Mouse (Mus musculus) kidney, postnatal 14 days (tissue): ENCODE data around the gene Stmn1.

Experiments
- DNase-seq: peaks from one replicate; pipeline ENCODE4 v3.0.0; 2022; ENCODE audit warnings: mixed read lengths

Gene Stmn1

GRCm38 (mm10) chr4:134468215-134468575, at the start of gene Stmn1:
Stmn1 (plus strand) TSS chr4:134468320.
- peak; percentile 97 for DNase-seq

DNA sequence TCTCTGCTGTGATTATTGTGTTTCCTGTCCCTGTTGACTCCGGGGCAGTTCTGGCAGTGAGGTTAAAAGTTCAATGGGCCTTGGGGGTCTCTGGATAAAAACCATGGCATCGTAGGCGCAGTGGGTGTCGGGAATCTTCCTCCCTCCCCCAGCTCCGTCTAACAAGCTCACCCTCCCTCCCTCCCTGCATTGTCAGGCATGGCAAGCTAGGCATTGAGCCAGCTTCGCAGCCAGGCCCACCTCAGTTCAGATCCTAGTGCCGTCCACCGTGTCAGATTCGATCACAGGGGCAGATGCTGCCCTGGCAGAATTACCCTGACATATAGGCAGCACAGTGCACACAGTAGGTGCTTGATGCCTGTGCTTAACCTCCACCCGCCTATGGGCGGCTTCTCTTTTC, 46.1 kb upstream of the Stmn1 start:
- no peak for DNase-seq

- no peak for DNase-seq
These were observed 44.2 kb upstream of the Stmn1 start for GRCm38 (mm10) chr4:134423949-134424348.

DNA sequence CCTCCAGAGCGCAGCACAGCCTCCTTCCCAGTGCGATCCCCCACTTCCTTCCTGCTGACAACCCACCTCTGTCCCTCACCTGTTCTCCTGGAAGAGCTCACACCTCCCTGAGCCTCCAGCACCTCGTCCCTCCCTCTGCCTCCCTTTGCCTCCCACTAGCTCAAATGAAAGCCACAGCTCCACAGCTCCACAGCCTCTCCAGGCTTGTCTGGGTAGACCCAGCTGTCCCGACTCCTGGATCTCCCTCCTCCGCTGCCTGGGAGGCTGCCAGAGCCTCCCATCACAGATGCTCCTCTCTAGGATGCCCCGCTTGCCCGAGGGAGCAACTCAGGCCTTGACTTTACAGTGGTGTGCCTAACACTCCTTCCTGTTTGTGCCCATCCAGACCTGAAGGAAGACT, 43.0 kb upstream of the Stmn1 start:
- no peak for DNase-seq

DNA sequence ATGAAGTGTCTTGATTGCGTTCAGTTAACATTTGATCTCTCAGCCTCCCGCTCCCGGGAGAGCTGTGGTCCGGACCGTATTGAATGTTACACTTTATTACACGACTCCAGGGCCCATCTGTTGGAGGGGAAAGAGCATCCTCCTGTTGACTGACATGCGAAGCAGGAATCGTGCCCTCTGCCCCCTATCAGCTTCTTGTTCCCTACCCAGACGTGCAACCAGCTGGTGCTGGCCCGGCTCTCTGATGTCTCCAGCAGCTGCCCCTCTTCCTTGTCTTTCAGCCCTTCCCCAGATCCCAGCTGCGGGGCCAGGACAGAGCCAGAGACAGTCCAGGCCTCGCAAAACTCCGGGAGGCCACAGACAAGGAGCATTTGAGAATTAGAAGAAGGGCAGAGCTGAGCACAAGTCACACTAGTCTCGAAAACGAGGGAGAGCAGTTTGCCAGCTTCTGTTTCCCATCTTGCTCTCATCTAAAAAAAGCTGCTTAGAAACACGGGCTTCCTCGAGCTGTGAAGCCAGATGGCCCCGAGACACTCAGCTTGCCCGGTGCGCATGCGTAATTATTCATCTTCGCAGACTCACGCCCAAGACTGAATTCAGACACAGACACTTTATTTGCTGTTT, 37.6 kb upstream of the Stmn1 start:
- peak; percentile 48 for DNase-seq

- DNase-seq, result no peak
These were observed 35.3 kb upstream of the Stmn1 start for GRCm38 (mm10) chr4:134432686-134433360.

- no peak for DNase-seq
These were observed 31.9 kb upstream of the Stmn1 start for GRCm38 (mm10) chr4:134436185-134436584.

- DNase-seq, result no peak
These were observed 31.5 kb upstream of the Stmn1 start for GRCm38 (mm10) chr4:134436659-134437058.

DNA sequence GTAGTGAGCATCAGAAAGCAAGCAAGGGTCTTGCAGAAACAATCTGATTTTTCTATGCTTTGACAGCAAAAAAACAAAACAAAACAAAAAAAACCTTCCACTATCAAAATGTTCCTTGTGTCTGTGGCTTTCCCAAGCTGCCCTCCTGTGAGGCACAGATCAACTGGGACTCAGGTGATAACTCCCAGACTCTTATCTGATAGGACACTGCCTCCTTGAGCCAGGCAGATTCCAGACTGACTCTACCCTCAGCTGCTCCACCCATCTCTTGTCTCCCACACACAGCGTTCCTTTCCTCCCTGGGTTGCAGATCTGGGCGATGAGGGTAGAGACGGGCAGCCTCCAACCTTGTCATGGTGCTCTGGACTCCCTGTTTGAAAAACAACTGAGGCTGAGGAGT, 29.0 kb upstream of the Stmn1 start:
- no peak for DNase-seq

DNA sequence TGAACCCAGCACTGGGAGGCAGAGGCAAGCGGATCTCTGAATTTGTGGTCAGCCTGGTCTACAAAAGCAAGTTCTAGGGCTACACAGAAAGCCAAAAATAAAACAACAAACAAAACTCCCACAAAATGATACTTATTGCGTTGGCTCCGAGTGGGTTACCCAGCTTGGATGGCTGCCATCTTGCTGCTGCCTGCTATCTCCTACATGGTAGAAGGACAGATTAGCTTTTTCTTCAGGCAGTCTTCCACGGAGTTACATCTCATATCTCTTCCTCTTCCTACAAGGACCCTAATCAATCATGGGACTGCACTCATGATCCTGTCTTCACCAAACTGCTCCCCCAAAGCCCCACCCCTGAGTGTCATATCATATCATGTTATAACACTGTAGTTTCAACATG, 28.2 kb upstream of the Stmn1 start:
- no peak for DNase-seq

DNA sequence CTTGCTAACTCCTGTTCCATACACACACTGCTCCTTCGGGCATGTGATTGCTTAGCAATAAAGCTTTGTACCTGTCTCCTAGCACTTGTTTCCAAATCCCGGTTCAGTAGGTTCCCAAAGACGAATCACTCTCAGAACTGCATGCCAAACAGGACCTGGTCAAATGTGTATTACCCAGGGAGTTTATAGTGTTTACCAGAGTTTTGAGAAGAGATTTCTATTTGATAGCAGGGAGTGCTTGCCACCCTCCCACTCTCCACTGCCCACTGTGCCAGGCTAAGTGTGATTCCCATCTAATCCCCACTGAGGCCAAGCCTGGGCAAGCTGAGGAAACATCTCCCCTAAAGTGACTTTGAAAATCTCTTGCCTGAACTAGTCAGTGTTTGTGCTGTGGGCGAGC, 25.9 kb upstream of the Stmn1 start:
- no peak for DNase-seq

DNA sequence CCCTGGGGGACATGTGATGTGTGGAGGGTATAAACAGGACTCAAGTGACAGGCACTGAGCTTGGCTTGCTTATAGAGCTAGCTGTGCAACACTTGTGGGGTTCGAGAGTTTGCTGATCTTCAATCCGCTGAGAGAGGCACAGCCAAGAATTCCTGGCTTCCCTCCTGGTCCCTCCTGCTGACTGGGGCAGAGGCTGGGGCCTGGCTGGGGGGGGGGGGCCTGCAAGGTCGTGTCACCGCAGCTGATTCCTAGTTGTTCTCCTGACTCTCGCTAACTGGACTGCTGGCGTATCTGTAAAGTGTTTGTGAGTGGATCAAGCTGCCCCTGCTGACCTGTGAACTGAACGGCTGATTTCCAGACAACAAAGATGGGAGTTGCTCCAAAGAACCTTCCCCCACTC, 24.5 kb upstream of the Stmn1 start:
- no peak for DNase-seq

DNA sequence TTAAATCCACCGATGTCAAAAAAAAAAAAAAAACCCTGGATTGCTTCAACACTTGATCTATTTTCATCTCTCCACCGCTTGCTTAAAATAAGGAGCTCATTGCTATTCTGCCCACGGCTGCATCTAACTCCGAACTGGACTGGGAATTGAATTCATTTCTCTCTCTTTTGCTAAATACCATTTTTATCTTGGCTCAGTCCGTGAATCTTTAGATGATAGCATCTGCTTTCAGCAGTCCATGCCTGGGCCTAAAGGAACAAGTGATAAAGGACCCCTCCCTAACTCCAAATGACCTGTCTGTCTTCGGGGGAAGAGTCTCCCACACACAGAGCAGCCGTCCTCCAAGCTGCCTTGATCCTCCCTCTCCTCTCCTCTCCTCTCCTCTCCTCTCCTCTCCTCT, 23.2 kb upstream of the Stmn1 start:
- DNase-seq, result no peak

- DNase-seq, result no peak
These were observed 22.6 kb upstream of the Stmn1 start for GRCm38 (mm10) chr4:134445489-134445888.

DNA sequence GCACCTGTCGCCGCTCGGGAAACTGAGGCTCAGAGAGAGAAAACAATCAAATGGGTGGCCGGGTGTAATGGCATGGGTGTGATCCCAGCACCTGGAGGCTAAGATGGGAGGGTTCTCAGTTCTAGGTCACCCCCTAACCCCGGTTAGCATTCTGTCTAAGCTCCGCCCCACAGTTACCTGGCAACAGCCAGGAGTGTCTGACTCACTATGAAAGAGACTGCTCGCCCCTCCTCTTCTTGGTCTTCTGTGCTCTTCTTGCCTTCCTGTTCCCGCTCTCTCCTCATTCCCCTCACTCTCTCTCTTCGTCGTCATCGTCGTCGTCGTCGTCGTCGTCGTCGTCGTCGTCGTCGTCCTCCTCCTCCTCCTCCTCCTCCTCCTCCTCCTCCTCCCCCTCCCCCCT, 20.2 kb upstream of the Stmn1 start:
- DNase-seq, result no peak

DNA sequence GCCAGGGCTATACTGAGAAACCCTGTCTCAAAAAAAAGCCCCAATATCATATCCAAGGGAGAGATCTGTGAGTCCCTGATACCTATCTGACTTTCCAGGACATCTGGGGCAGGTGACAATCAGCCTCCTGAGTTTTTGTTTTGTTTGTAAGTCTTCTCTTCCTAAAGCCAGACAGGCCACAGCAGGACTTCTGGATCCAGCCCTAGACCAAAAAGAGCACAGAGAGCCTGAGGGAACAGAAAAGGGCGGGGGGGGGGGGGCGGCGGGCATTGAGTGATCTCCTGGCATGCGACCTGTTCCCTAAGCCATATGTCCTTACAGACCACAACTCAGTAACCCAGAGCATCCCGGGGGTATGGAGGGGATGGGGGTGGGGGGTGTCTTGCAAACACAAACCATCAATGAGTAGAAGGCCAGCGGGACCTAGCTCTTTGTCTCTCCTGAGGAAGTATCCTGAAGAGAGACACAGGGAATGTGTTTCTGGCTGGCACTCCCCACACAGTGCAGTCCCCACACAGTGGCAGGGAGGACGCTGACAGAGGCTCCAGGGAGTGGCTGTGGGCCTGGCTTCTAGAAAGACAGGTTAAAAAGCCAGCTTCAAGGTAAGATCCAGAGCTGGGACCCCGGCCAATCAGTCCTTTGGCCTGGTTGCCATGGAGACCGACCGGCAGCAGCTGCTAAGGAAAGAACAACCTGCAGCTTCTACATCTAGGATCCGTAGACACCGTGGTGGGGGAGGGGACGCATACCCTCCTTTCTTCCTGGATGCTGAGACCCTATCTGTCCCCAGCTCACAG, 18.3 kb upstream of the Stmn1 start:
- peak; percentile 18 for DNase-seq

- peak; percentile 62 for DNase-seq
These were observed 17.5 kb upstream of the Stmn1 start for GRCm38 (mm10) chr4:134450392-134451195.

DNA sequence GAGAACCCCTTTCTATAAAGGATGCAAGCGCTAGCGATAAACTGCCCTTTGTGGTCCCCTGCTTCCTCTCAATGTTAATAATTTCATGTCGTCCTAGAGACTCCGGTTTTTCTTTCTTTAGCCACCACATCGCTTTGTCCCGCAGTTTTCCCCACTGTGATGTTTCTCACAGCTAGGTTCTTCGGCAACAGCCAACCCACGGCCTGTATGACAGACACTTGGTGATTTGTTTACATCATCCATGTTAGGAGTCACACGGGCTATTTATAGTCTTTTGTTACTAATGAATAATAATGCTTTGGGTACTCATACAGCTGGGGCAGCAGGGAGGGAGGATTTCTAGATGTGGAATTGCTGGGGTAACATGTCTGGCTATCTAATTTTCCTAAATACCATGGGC, 16.6 kb upstream of the Stmn1 start:
- no peak for DNase-seq

DNA sequence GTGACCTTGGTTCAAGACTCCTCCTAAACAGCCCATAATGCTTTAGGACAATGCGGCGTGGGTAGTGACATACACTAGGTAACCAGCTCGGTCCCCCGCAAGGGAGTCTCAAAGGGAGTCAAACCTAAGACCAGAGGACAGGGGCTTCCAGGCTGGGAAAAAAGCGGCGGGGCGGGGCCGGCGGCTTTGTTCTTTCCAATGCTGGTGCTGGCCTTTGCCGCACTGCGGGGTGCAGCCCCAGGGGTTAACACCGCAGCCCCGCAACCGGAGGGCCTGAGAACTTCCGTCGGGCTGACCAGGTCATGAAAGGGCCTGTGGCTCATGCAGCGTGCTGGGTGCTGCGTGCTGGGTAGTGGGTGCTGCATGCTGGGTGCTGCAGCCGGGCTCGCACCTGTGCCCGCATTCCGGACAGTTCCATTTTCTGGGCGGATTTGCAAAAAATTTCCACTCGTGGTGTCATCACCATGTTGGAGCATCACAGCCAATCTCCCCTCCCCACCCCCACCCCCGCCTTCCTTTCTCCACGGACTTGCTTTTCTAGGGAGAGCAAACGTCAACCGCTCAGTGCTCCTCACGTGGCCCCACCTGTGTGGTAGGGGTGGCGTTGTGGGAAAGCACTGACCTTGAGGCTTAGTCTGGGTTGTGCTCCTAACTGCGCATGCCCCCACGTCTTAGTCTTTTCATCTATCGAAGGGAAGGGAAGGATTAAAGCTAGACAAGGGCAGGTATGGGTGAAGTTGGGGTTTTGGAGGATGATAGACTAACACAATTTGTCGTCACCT, 14.3 kb upstream of the Stmn1 start:
- DNase-seq, result peak; percentile 30

DNA sequence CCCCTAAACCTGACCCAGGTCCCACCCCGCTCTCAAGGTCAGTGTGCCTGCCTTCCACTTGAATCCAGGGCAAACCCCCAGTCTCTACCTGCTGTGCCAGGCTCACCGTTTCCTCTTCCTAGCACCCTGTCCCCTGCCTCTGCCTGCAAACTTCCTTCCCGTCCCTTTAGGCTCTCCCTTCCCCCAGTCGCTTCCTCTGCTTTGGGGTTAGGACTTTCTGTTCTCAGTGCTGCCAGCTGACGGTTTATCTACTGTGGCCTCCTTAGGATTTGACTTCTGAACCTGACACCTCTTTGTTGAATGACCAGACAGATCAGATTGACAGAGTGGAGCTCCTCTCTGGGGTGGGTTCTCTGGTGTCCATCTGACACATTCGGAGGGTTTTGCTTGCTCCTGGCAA, 12.8 kb upstream of the Stmn1 start:
- DNase-seq, result peak; percentile 47

GRCm38 (mm10) chr4:134457130-134457825, 10.8 kb upstream of the Stmn1 start:
- DNase-seq, result no peak

DNA sequence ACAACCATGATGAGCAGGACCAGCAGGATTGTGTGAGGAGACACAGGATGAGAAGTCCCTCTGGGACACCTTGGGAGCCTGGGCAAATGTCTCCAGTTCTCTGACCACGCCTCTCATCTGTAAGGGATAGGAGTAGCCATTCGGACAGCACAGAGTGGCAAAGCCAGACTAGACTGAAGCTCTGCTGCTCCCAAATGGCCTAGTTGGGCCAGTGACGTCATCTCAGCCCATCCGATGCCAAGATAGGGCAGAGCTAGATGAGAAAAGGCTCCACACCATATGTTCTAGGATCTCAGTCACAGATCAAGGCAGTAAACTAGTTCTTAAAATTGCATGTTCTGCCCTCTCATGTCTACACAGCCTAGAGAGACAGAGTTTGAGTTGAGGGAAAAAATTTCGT, 9.3 kb upstream of the Stmn1 start:
- DNase-seq, result no peak
